Mouse (Mus musculus) liver, embryonic 13.5 days (tissue): ENCODE measurements at regions not wholly inside any gene's neighbourhood (a gene's known extent, or its start where the extent isn't known, plus 50 kb on each side); places are given as distances from the start of the nearest gene placed in this dataset.
"Not testable (repeated sequence)": the region's sequence is repeated elsewhere in the genome, so short reads cannot be mapped to it uniquely, and the experiment has no call there.

Experiments
- ATAC-seq: fragments of 200-750 bp; cut with Nextera tagmentation; 2 replicates; pipeline ENCODE4 v1.8.0; 2017; ENCODE audit warnings: low read depth, mild to moderate bottlenecking, moderate number of reproducible peaks, moderate library complexity
- DNase-seq: peaks from one replicate; pipeline ENCODE4 v3.0.0; 2022
- H3K27ac ChIP-seq: fragments of 300-500 bp; sonication (generic); 2 replicates; pipeline ENCODE4 v1.5.1; 2015; ENCODE audit warnings: moderate library complexity, mild to moderate bottlenecking, inconsistent platforms
- H3K27me3 ChIP-seq: fragments of 300-500 bp; sonication (generic); 2 replicates; pipeline ENCODE4 v1.6.1; 2015; ENCODE audit warnings: mild to moderate bottlenecking, inconsistent platforms
- H3K36me3 ChIP-seq: fragments of 300-500 bp; sonication (generic); 2 replicates; pipeline ENCODE4 v1.6.1; 2015; ENCODE audit warnings: mild to moderate bottlenecking, inconsistent platforms
- H3K4me1 ChIP-seq: fragments of 300-500 bp; sonication (generic); replicated peaks from 2 replicates; pipeline ENCODE4 v1.6.1; 2015; ENCODE audit warnings: inconsistent platforms
- H3K4me2 ChIP-seq: fragments of 300-500 bp; sonication (generic); 2 replicates; pipeline ENCODE4 v1.6.1; 2015; ENCODE audit warnings: inconsistent platforms, mild to moderate bottlenecking, moderate library complexity
- H3K4me3 ChIP-seq: fragments of 300-500 bp; sonication (generic); replicated peaks from 2 replicates; pipeline ENCODE4 v1.5.1; 2015; ENCODE audit warnings: mild to moderate bottlenecking, inconsistent platforms
- H3K9ac ChIP-seq: fragments of 300-500 bp; sonication (generic); 2 replicates; pipeline ENCODE4 v1.6.1; 2015; ENCODE audit warnings: mild to moderate bottlenecking, inconsistent platforms
- H3K9me3 ChIP-seq: fragments of 300-500 bp; sonication (generic); replicated peaks from 2 replicates; pipeline ENCODE4 v1.6.1; 2016; ENCODE audit warnings: inconsistent platforms
- WGBS: fragments of 180-500 bp; shearing (Covaris S2); methylation state at CpG from one replicate; pipeline ENCODE4 v1.1.7; 2015; ENCODE audit not compliant: insufficient replicate concordance; 5-methylcytosine and 5-hydroxymethylcytosine counted together

DNA sequence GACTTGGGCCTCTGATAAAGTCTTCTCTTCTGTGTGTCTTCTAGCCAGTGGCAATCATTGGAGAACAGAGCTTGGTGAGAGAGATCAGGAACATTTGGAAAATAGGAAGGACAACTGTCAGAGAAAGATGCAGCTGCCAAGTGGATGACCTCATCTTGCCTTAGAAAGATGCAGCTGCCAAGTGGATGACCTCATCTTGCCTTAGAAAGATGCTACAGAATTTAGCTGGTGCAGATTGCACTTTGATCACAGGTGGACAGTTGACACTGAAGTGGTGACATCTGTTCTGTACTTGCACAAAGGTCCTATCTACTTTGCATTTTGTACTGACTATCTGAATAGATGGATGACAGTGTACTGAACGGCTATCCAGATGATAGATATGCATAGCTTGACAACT, 163.1 kb downstream of the Ube2e3 start:
- no peaks in the 10 kb centered on the region for H3K36me3 ChIP-seq
- 53% methylated on average over 1 of the region's 1 CpGs for WGBS
- H3K4me2 ChIP-seq = no peak overlapping the region
- H3K9ac ChIP-seq = no peak overlapping the region
- H3K27me3 ChIP-seq = no peaks in the 10 kb centered on the region
- H3K27ac ChIP-seq = no peak overlapping the region
- DNase-seq (no peak), ATAC-seq (no peak)
- H3K4me1 ChIP-seq = no peaks in the 10 kb centered on the region
- no peak overlapping the region for H3K4me3 ChIP-seq
- H3K9me3 ChIP-seq = no peaks in the 10 kb centered on the region

DNA sequence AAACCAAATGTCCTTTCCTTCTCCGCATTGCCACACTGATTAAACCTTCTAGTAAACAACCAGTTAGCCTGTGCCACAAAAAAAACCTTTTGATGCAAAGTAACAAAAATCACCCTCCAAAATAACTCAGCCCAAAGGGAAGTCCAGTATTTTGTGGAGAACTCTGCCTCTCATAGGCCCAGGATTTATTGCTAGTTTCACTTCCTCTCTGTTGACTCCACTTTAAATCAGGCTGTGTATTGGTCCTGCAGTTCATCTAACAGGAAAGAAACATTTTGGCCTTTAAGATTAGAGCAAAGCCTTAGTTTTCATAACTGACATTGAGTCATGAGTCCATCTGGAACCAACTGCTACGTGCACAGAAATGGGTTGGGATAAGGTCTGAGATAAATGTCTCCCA, 168.4 kb downstream of the Ube2e3 start:
- Histone ChIP-seq H3K9me3 (no peaks in the 10 kb centered on the region), H3K4me3 (no peak overlapping the region), H3K4me2 (no peak overlapping the region), H3K27ac (no peak overlapping the region), H3K4me1 (no peaks in the 10 kb centered on the region), H3K27me3 (no peaks in the 10 kb centered on the region), H3K36me3 (no peaks in the 10 kb centered on the region), H3K9ac (no peak overlapping the region)
- ATAC-seq (no peak), DNase-seq (no peak)
- 45% methylated on average over 2 of the region's 2 CpGs for WGBS

DNA sequence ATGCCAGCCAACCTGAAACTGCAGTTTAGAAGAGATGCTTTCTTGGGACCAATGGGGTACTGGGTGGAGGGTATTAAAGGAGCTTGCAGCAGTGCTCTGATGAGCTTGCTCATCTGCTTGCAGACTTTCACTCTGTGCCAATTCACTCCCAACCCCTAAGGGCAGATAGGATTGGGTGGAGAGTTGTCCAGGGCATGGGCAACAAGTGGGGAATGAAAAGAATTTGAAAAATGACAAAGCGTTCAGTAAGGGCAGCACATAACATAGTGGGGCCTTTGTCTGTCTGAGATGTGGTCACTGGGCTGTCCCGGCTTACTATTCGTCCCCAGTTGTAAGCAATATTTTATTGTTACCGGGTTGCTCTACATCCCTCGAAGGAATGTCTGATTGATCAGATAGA, 170.7 kb downstream of the Ube2e3 start:
- H3K4me3 ChIP-seq = no peak overlapping the region
- 80% methylated on average over 5 of the region's 5 CpGs for WGBS
- no peaks in the 10 kb centered on the region for H3K9me3 ChIP-seq
- ATAC-seq (no peak), DNase-seq (no peak)
- H3K9ac ChIP-seq = no peak overlapping the region
- H3K27me3 ChIP-seq = no peaks in the 10 kb centered on the region
- H3K4me1 ChIP-seq = no peaks in the 10 kb centered on the region
- no peak overlapping the region for H3K4me2 ChIP-seq
- H3K36me3 ChIP-seq = no peaks in the 10 kb centered on the region
- no peak overlapping the region for H3K27ac ChIP-seq

DNA sequence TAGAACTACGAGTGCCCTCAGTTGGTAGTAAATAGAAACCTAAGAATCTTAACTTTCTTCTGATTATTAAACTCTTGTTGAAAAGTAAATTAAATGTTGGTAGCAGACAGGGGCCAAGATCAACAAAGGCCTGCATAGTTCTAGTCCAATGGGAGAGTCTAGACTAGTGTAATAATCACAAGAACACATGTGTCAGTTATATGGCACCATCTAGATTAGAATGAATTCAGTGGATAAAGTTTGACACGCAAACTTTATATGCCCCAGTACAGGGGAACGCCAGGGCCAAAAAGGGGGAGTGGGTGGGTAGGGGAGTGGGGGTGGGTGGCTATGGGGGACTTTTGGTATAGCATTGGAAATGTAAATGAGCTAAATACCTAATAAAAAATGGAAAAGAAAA, 176.9 kb downstream of the Ube2e3 start:
- H3K9ac ChIP-seq, H3K9me3 ChIP-seq, H3K36me3 ChIP-seq, ATAC-seq, H3K27me3 ChIP-seq, H3K4me1 ChIP-seq, DNase-seq, H3K4me3 ChIP-seq, H3K27ac ChIP-seq, H3K4me2 ChIP-seq: not testable (repeated sequence)
- 73% methylated on average over 3 of the region's 3 CpGs for WGBS

DNA sequence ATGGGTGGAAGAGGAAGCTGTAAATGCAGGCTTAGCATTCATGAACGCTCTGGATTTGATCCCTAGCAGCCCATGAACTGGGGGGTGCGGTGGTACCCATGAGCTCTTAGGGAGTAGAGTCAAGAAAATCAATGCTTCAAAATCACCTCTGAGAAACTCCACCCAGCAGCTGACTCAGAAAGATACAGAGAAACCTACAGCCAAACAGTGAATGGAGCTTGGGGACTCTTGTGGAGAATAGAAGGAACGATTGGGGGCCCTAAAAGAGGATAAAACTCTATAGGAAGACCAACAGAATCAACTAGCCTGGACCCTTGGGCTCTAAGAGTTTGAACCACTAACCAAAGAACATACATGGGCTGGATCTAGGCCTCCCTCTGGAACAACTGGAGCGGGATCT, 177.6 kb downstream of the Ube2e3 start:
- Histone ChIP-seq H3K9ac (no peak overlapping the region), H3K27me3 (no peaks in the 10 kb centered on the region), H3K4me1 (no peaks in the 10 kb centered on the region), H3K4me2 (no peak overlapping the region), H3K27ac (no peak overlapping the region), H3K36me3 (no peaks in the 10 kb centered on the region), H3K9me3 (no peaks in the 10 kb centered on the region), H3K4me3 (no peak overlapping the region)
- DNase-seq (no peak), ATAC-seq (no peak)
- 55% methylated on average over 4 of the region's 4 CpGs for WGBS

DNA sequence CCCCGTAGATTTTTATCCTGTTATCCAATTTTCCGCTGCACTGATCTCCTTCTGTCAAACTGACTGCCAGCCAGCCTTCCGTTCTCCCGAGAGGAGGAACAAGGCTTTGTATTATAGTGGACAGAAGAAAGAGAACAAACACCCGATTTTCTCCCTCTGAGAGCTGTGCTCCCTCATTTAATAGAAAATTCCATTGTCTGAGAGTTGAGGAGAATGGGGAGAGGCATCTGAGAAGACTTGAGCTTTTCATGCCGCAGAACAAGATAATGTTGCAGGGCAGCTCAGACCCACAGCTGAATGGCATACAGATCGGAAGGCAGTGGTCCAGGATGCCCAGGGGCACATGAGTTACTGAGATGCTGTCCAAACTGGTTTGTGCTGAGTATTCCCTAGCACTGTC, 180.1 kb downstream of the Ube2e3 start:
- no peak overlapping the region for H3K9ac ChIP-seq
- WGBS = 69% methylated on average over 7 of the region's 7 CpGs
- H3K4me1 ChIP-seq = no peaks in the 10 kb centered on the region
- no peaks in the 10 kb centered on the region for H3K27me3 ChIP-seq
- no peaks in the 10 kb centered on the region for H3K36me3 ChIP-seq
- no peaks in the 10 kb centered on the region for H3K9me3 ChIP-seq
- no peak overlapping the region for H3K4me2 ChIP-seq
- no peak overlapping the region for H3K27ac ChIP-seq
- DNase-seq = no peak
- H3K4me3 ChIP-seq = no peak overlapping the region
- ATAC-seq = no peak

DNA sequence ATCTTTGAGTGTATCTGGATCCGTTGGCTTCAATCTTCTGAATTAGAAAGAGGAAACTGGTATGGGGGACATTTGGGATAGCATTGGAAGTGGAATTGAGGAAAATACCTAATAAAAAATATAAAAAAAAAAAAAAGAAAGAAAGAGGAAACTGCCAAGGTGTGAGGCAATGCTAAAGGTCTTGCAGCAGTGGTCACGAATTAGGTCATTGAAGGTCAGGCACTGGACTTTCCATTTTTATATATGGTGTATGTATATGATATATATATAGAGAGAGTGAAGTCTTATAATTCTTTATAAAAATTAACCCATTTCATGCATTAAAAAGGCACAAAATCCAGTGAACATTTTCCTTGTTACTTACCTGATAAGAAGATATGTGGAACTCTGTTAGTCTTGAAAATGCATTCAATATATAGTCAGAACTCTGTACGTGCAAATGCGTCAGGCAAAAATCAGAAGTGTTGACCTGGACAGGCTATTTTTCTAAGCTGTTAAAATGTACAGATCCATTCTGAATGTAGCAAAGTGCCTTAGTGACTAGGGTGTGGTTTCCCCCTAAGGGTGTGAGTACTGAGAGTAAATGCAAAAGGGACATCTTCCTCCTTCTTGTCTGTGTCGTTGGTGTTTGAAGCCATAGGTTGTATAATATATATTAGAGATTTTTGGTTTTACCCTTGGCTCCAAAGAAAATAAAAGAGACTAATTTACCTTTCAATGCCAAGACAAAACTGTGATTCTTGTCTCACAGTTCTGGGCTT, 181.0 kb downstream of the Ube2e3 start:
- Histone ChIP-seq H3K4me3 (no peak overlapping the region), H3K4me2 (no peak overlapping the region), H3K9ac (no peak overlapping the region), H3K36me3 (no peaks in the 10 kb centered on the region), H3K4me1 (no peaks in the 10 kb centered on the region), H3K27ac (no peak overlapping the region), H3K27me3 (no peaks in the 10 kb centered on the region), H3K9me3 (no peaks in the 10 kb centered on the region)
- DNase-seq = no peak
- WGBS = 74% methylated on average over 5 of the region's 5 CpGs
- no peak for ATAC-seq

DNA sequence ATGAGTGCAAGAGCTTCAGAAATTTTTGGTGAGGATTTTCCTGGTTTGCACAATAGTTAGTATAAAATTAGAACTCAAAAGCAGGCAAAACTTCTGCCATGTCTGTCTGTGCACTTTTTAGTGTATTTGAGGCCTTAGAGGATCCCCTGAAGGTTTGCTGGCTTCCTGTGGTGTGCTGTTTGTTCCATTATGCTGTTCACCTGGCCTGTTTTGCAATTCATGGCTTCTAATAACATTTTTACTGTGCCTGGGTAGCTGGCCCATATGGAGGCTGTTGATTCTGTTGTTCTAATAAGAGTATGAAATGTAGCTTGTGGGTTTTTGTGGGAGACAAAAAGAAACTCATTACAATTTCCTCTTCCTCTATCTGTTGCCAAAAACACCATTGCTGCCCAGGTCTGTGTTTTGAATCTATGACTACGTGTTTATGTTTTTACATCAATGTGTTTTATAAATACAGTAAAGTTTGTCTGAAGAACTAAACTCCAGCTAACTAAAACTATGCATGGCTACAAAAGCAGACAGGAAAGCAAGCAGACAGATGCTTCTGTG, 182.6 kb downstream of the Ube2e3 start:
- no peaks in the 10 kb centered on the region for H3K27me3 ChIP-seq
- no peaks in the 10 kb centered on the region for H3K4me1 ChIP-seq
- H3K27ac ChIP-seq = no peak overlapping the region
- H3K9me3 ChIP-seq = no peaks in the 10 kb centered on the region
- no peak for DNase-seq
- no peak overlapping the region for H3K9ac ChIP-seq
- no peak overlapping the region for H3K4me2 ChIP-seq
- H3K4me3 ChIP-seq = no peak overlapping the region
- WGBS = 71% methylated on average over 1 of the region's 1 CpGs
- no peaks in the 10 kb centered on the region for H3K36me3 ChIP-seq
- no peak for ATAC-seq

DNA sequence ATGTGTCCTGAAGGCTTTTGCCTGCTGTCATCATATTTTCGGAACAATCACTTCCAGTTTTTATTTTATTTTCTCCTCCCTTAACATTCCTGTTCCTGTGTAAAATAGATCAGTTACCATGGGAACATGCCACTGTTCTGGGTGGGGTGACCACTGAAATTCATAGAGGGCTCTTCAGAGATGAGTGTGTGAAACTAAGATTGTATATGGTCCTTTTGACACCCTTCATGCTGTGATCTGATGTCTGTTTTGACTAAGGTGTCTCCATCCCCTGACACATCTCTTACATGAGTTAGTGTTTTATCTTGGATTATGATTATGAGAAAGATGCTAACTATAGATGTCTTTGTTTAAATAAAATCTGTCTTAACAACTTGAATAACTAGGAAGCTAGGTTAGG, 184.3 kb downstream of the Ube2e3 start:
- H3K9me3 ChIP-seq = no peaks in the 10 kb centered on the region
- H3K9ac ChIP-seq = no peak overlapping the region
- ATAC-seq (no peak), DNase-seq (no peak)
- WGBS = 39% methylated on average over 1 of the region's 1 CpGs
- H3K36me3 ChIP-seq = no peaks in the 10 kb centered on the region
- no peak overlapping the region for H3K27ac ChIP-seq
- no peak overlapping the region for H3K4me2 ChIP-seq
- H3K4me1 ChIP-seq = no peaks in the 10 kb centered on the region
- H3K27me3 ChIP-seq = no peaks in the 10 kb centered on the region
- H3K4me3 ChIP-seq = no peak overlapping the region

DNA sequence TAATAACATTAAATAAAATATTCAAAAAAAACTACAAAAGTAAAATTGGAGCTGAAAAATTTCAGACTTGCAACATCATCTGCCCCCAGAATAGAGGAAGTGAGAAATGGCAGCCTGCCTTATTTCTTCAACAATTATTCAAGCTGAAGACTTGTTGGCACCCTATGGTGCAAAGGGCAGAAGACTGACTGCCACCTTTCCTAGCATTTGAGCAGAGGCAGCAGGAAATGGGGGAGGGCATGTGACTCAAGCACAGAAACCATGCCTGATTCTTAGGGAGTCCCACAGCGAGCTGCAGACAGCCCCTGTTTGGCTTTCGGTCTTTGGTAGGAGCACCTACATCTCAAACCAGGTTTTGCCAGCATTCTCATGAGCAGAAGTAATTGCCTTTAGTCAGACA, 188.2 kb downstream of the Ube2e3 start:
- Histone ChIP-seq H3K36me3 (no peaks in the 10 kb centered on the region), H3K9me3 (no peaks in the 10 kb centered on the region), H3K4me2 (no peak overlapping the region), H3K4me1 (no peaks in the 10 kb centered on the region), H3K27ac (no peak overlapping the region), H3K4me3 (no peak overlapping the region), H3K27me3 (no peaks in the 10 kb centered on the region), H3K9ac (no peak overlapping the region)
- ATAC-seq (no peak), DNase-seq (no peak)
- 61% methylated on average over 2 of the region's 2 CpGs for WGBS

DNA sequence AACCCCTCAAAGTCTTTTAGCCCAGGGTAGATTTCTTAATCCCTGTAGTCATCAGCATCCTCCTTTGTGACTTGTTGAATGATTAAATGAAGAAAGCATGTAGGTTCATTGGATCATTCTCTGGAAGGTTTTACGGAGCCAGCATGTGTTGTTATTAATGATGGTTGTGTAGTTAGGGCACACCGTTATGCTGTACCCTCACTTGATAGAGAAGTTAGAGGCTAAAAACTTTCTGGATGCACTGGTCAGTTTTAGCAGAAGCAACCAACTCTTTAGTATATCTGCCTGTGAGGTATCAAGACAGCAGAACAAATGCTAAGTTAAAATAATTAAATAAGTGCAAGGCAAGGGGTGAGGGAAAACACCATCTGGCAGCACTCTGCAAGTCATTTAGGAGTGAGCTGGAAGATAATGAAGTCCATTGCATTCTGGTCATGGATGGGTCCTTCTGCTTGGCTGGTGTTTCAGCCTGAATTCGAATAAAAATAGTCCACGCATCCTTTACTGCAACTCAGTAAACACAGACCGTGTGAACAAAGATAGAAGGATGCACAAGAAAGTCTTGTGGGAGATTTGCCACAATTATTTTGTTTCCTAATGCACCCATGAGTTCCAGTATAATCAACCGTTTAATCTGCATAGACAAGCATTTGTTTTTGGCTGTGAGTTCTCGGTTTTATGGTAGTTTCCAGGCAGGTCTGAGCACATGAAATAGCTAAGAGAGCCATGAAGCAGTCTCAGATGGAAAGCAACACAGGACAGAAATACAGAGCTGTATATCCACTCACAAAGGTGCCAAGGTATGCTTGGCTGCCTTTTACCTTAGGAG, 191.4 kb downstream of the Ube2e3 start:
- DNase-seq (no peak), ATAC-seq (no peak)
- H3K4me1 ChIP-seq = no peaks in the 10 kb centered on the region
- H3K9ac ChIP-seq = no peak overlapping the region
- no peaks in the 10 kb centered on the region for H3K9me3 ChIP-seq
- no peaks in the 10 kb centered on the region for H3K27me3 ChIP-seq
- no peak overlapping the region for H3K4me3 ChIP-seq
- 78% methylated on average over 7 of the region's 7 CpGs for WGBS
- H3K36me3 ChIP-seq = no peaks in the 10 kb centered on the region
- no peak overlapping the region for H3K27ac ChIP-seq
- H3K4me2 ChIP-seq = no peak overlapping the region

DNA sequence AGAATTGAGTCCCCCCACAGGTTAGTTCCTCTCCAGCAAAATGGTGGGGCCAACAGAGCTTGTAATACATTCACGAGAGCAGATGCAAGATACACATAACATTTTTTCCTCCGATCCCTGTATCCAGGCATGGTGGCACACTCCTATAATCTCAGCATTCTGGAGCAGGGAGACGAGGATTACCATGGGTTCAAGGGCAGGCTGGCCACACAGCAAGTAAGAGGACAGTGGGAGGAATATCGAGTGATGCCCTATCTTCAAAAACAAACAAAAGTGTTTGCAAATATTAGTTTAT, 192.0 kb downstream of the Ube2e3 start:
- H3K27me3 ChIP-seq = no peaks in the 10 kb centered on the region
- ATAC-seq (no peak), DNase-seq (no peak)
- no peak overlapping the region for H3K4me2 ChIP-seq
- 66% methylated on average over 4 of the region's 4 CpGs for WGBS
- H3K9ac ChIP-seq = no peak overlapping the region
- H3K27ac ChIP-seq = no peak overlapping the region
- H3K9me3 ChIP-seq = no peaks in the 10 kb centered on the region
- no peaks in the 10 kb centered on the region for H3K4me1 ChIP-seq
- no peak overlapping the region for H3K4me3 ChIP-seq
- no peaks in the 10 kb centered on the region for H3K36me3 ChIP-seq
